Mouse (Mus musculus): ENCODE results near the gene Majin. TPM values are rescaled to one million over a fixed set of nuclear protein-coding genes. Genes with fewer than 3 reads are reported as not detected.

The Majin gene
- polyA plus RNA-seq, 1 experiment from 2014 or later = not detected

DNA sequence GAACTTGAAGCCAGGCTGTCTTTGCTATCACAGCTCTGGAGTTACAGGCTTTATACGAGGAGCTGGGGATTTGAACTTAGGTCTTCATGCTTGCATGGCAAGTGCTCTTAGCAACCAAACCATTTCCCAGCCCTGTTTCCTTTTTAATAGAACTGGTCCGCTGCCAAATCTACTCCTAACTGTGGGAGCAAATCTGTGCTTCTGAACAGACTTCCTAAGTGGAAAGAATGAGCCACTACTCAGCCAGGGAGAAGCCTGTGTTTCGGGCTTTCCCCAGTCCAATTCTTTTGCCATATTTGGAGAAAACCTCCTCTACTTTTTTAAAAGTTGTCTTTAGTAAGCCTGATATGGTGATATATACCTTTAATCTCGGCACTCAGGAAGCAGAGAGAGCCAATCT lies 88.5 kb downstream of the Majin start:
- no peak for TF ChIP-seq CTCF (IDR thresholded peaks at IDR 0.05; ENCODE audit: low read depth)
- Histone ChIP-seq H3K9ac (no peak overlapping the region), H3K4me3 (ENCODE audit: low read depth, low read length) (no peak overlapping the region), H3K9me3 (ENCODE audit: low read depth, low read length) (no peaks in the 10 kb centered on the region), H3K27ac (ENCODE audit: low read depth) (no peak overlapping the region), H3K4me2 (no peak overlapping the region), H3K4me1 (ENCODE audit: insufficient read depth) (peaks cover 2% of the 10 kb centered on the region; the same call in 1 of the 2 replicates), H3K27me3 (ENCODE audit: insufficient read depth, low read length) (no peaks in the 10 kb centered on the region), H3K36me3 (ENCODE audit: insufficient read depth) (no peaks in the 10 kb centered on the region)
- DNase-seq = peak; percentile 42
- WGBS = 69% methylated on average over 4 of the region's 4 CpGs
- no peak for ATAC-seq (ENCODE audit: insufficient read depth)

DNA sequence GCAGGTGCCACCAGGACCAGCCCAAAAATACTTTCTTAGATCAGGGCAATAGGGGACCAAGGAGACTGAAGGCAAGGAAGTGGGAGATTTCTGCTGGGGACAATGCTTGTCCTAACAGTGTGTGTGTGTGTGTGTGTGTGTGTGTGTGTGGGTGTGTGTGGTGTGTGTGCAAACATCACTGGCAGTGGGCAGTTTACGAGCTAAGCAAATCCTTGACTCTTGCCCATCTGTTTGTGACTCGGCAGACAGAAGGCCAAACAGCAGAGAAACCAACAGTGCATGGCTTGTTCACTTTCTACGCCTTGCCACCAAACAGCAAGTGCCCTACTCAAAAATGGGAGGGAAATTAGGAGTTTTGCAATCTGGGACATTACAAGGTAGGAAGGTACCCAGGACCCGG lies 89.4 kb downstream of the Majin start:
- Histone ChIP-seq H3K4me2 (no peak overlapping the region), H3K9ac (no peak overlapping the region), H3K27ac (ENCODE audit: low read depth) (no peak overlapping the region), H3K4me3 (ENCODE audit: low read depth, low read length) (no peak overlapping the region), H3K4me1 (ENCODE audit: insufficient read depth) (peaks cover 5% of the 10 kb centered on the region; the same call in 1 of the 2 replicates), H3K36me3 (ENCODE audit: insufficient read depth) (no peaks in the 10 kb centered on the region), H3K9me3 (ENCODE audit: low read depth, low read length) (no peaks in the 10 kb centered on the region), H3K27me3 (ENCODE audit: insufficient read depth, low read length) (no peaks in the 10 kb centered on the region)
- 70% methylated on average over 4 of the region's 4 CpGs for WGBS
- no peak for ATAC-seq (ENCODE audit: insufficient read depth)
- no peak for TF ChIP-seq CTCF (IDR thresholded peaks at IDR 0.05; ENCODE audit: low read depth)
- DNase-seq = no peak

MicroRNAs within 50 kb of the gene (microRNA counts, 519-probe panel; counts per million panel counts)
- 2,277 counts per million, percentile 34 among the panel's probes with 10 or more counts for microRNA mmu-miR-192

Small RNAs within 50 kb of the gene (microRNA-seq; reads per million reads assigned to microRNA genes)
- gene Mir192 (ENCODE audit: borderline number of aligned reads) (99.3 reads per million, percentile 48 among the genes with 10 or more reads in this experiment), gene Mir194-2 (ENCODE audit: borderline number of aligned reads) (71.3 reads per million, percentile 45 among the genes with 10 or more reads in this experiment)

Other genes with a start within 250 kb of the Majin start
- 88.7 and 89.3 TPM in 2 replicates for gene Pola2, start 220.2 kb upstream of the Majin start, polyA plus RNA-seq (2014; fragmentation: Nextera tagmentation; extraction: Ambion mirVana)
- gene Slc22a20, start 198.2 kb upstream of the Majin start, polyA plus RNA-seq (2014; fragmentation: Nextera tagmentation; extraction: Ambion mirVana) = not detected in 2 replicates
- 9.6 and 11.3 TPM in 2 replicates for gene Capn1, start 168.5 kb upstream of the Majin start, polyA plus RNA-seq (2014; fragmentation: Nextera tagmentation; extraction: Ambion mirVana)
- 30.0 and 34.3 TPM in 2 replicates for gene Syvn1, start 137.8 kb upstream of the Majin start, polyA plus RNA-seq (2014; fragmentation: Nextera tagmentation; extraction: Ambion mirVana)
- gene Mrpl49, start 126.6 kb upstream of the Majin start, polyA plus RNA-seq (2014; fragmentation: Nextera tagmentation; extraction: Ambion mirVana) = 78.8 and 80.2 TPM in 2 replicates
- gene Fau, start 126.5 kb upstream of the Majin start, polyA plus RNA-seq (2014; fragmentation: Nextera tagmentation; extraction: Ambion mirVana) = 825 and 884 TPM in 2 replicates
- gene Znhit2, start 123.2 kb upstream of the Majin start, polyA plus RNA-seq (2014; fragmentation: Nextera tagmentation; extraction: Ambion mirVana) = 33.8 and 34.3 TPM in 2 replicates
- gene Tm7sf2, start 116.0 kb upstream of the Majin start, polyA plus RNA-seq (2014; fragmentation: Nextera tagmentation; extraction: Ambion mirVana) = 11.3 and 14.9 TPM in 2 replicates
- 63.2 and 63.5 TPM in 2 replicates for gene Vps51, start 107.2 kb upstream of the Majin start, polyA plus RNA-seq (2014; fragmentation: Nextera tagmentation; extraction: Ambion mirVana)
- not detected in 2 replicates for gene Tmem262, start 104.4 kb upstream of the Majin start, polyA plus RNA-seq (2014; fragmentation: Nextera tagmentation; extraction: Ambion mirVana)
- gene Gm28374, start 102.1 kb upstream of the Majin start, polyA plus RNA-seq (2014; fragmentation: Nextera tagmentation; extraction: Ambion mirVana) = 1.0 and 1.6 TPM in 2 replicates
- gene Zfpl1, start 99.4 kb upstream of the Majin start, polyA plus RNA-seq (2014; fragmentation: Nextera tagmentation; extraction: Ambion mirVana) = 68.8 and 72.3 TPM in 2 replicates
- 49.0 and 52.7 TPM in 2 replicates for gene Cdca5, start 99.4 kb upstream of the Majin start, polyA plus RNA-seq (2014; fragmentation: Nextera tagmentation; extraction: Ambion mirVana)
- gene AC131692.1, start 90.0 kb upstream of the Majin start, polyA plus RNA-seq (2014; fragmentation: Nextera tagmentation; extraction: Ambion mirVana) = 0.68 TPM in 1 of 2 replicates, not detected in the other
- 0.51 and 0.57 TPM in 2 replicates for gene Naaladl1, start 78.6 kb upstream of the Majin start, polyA plus RNA-seq (2014; fragmentation: Nextera tagmentation; extraction: Ambion mirVana)
- 55.2 and 56.5 TPM in 2 replicates for gene Sac3d1, start 65.7 kb upstream of the Majin start, polyA plus RNA-seq (2014; fragmentation: Nextera tagmentation; extraction: Ambion mirVana)
- gene Snx15, start 56.1 kb upstream of the Majin start, polyA plus RNA-seq (2014; fragmentation: Nextera tagmentation; extraction: Ambion mirVana) = 28.6 and 35.3 TPM in 2 replicates
- gene Batf2, start 43.4 kb upstream of the Majin start, polyA plus RNA-seq (2014; fragmentation: Nextera tagmentation; extraction: Ambion mirVana) = 0.18 and 0.28 TPM in 2 replicates
- 78.8 and 89.2 TPM in 2 replicates for gene Arl2, start 42.8 kb upstream of the Majin start, polyA plus RNA-seq (2014; fragmentation: Nextera tagmentation; extraction: Ambion mirVana)
- gene Gpha2, start 42.0 kb downstream of the Majin start, polyA plus RNA-seq (2014; fragmentation: Nextera tagmentation; extraction: Ambion mirVana) = 0.54 and 0.78 TPM in 2 replicates
- gene Ppp2r5b, start 51.5 kb downstream of the Majin start, polyA plus RNA-seq (2014; fragmentation: Nextera tagmentation; extraction: Ambion mirVana) = 16.4 and 19.3 TPM in 2 replicates
- 11.9 and 13.0 TPM in 2 replicates for gene Atg2a, start 57.3 kb downstream of the Majin start, polyA plus RNA-seq (2014; fragmentation: Nextera tagmentation; extraction: Ambion mirVana)
- gene Ehd1, start 92.3 kb downstream of the Majin start, polyA plus RNA-seq (2014; fragmentation: Nextera tagmentation; extraction: Ambion mirVana) = 50.3 and 53.2 TPM in 2 replicates
- 0.82 and 1.2 TPM in 2 replicates for gene Cdc42bpg, start 122.1 kb downstream of the Majin start, polyA plus RNA-seq (2014; fragmentation: Nextera tagmentation; extraction: Ambion mirVana)
- 60.3 and 68.6 TPM in 2 replicates for gene Men1, start 150.6 kb downstream of the Majin start, polyA plus RNA-seq (2014; fragmentation: Nextera tagmentation; extraction: Ambion mirVana)
- 13.4 and 22.2 TPM in 2 replicates for gene Map4k2, start 156.7 kb downstream of the Majin start, polyA plus RNA-seq (2014; fragmentation: Nextera tagmentation; extraction: Ambion mirVana)
- 177 and 200 TPM in 2 replicates for gene Sf1, start 179.3 kb downstream of the Majin start, polyA plus RNA-seq (2014; fragmentation: Nextera tagmentation; extraction: Ambion mirVana)
- 6.1 and 9.3 TPM in 2 replicates for gene Pygm, start 200.0 kb downstream of the Majin start, polyA plus RNA-seq (2014; fragmentation: Nextera tagmentation; extraction: Ambion mirVana)
- 34.8 and 35.1 TPM in 2 replicates for gene Rasgrp2, start 215.0 kb downstream of the Majin start, polyA plus RNA-seq (2014; fragmentation: Nextera tagmentation; extraction: Ambion mirVana)
- gene Nrxn2, start 234.3 kb downstream of the Majin start, polyA plus RNA-seq (2014; fragmentation: Nextera tagmentation; extraction: Ambion mirVana) = 0.47 and 1.1 TPM in 2 replicates